Mouse (Mus musculus): ENCODE measurements at regions not wholly inside any gene's neighbourhood (a gene's known extent, or its start where the extent isn't known, plus 50 kb on each side); places are given as distances from the start of the nearest gene placed in this dataset.

- no peaks in the 10 kb centered on the region for H3K27me3 ChIP-seq (ENCODE audit: control insufficient read depth, insufficient read depth, low read length)
- no peaks in the 10 kb centered on the region for H3K36me3 ChIP-seq (ENCODE audit: control insufficient read depth, insufficient read depth)
- H3K4me3 ChIP-seq (ENCODE audit: low read length), result no peak overlapping the region
- H3K9ac ChIP-seq (ENCODE audit: low read length), result no peak overlapping the region
- no peaks in the 10 kb centered on the region for H3K9me3 ChIP-seq (replicated peaks; ENCODE audit: control insufficient read depth, low read length)
- no peak overlapping the region for H3K4me2 ChIP-seq (ENCODE audit: low read depth, low read length)
- 68% methylated on average over 6 of the region's 6 CpGs for WGBS
- ATAC-seq (replicated peaks; ENCODE audit: extremely low read depth, insufficient read depth, low FRiP score), result no peak
- H3K27ac ChIP-seq (ENCODE audit: low read length), result no peak overlapping the region
- H3K4me1 ChIP-seq (ENCODE audit: control insufficient read depth, insufficient read depth, low read length), result no peaks in the 10 kb centered on the region
Measured at GRCm38 (mm10) chr16:76603846-76604258, 230.2 kb upstream of the Nrip1 start.

GRCm38 (mm10) chr16:76603431-76603830 lies 229.8 kb upstream of the Nrip1 start:
- 53% methylated on average over 1 of the region's 1 CpGs for WGBS
- H3K9ac ChIP-seq (ENCODE audit: low read length), result no peak overlapping the region
- no peaks in the 10 kb centered on the region for H3K9me3 ChIP-seq (replicated peaks; ENCODE audit: control insufficient read depth, low read length)
- no peak overlapping the region for H3K4me2 ChIP-seq (ENCODE audit: low read depth, low read length)
- no peak overlapping the region for H3K27ac ChIP-seq (ENCODE audit: low read length)
- ATAC-seq (replicated peaks; ENCODE audit: extremely low read depth, insufficient read depth, low FRiP score), result no peak
- H3K36me3 ChIP-seq (ENCODE audit: control insufficient read depth, insufficient read depth), result no peaks in the 10 kb centered on the region
- no peaks in the 10 kb centered on the region for H3K27me3 ChIP-seq (ENCODE audit: control insufficient read depth, insufficient read depth, low read length)
- no peaks in the 10 kb centered on the region for H3K4me1 ChIP-seq (ENCODE audit: control insufficient read depth, insufficient read depth, low read length)
- no peak overlapping the region for H3K4me3 ChIP-seq (ENCODE audit: low read length)

- no peaks in the 10 kb centered on the region for H3K36me3 ChIP-seq (ENCODE audit: control insufficient read depth, insufficient read depth)
Measured at GRCm38 (mm10) chr16:76600131-76600530, 226.5 kb upstream of the Nrip1 start.

GRCm38 (mm10) chr16:76591956-76592768 lies 218.5 kb upstream of the Nrip1 start:
- no peak overlapping the region for H3K4me3 ChIP-seq (ENCODE audit: low read length)
- no peak for ATAC-seq (replicated peaks; ENCODE audit: extremely low read depth, insufficient read depth, low FRiP score)
- H3K4me1 ChIP-seq (ENCODE audit: control insufficient read depth, insufficient read depth, low read length), result no peaks in the 10 kb centered on the region; the same call in 1 of the 2 replicates
- H3K36me3 ChIP-seq (ENCODE audit: control insufficient read depth, insufficient read depth), result no peaks in the 10 kb centered on the region
- H3K4me2 ChIP-seq (ENCODE audit: low read depth, low read length), result no peak overlapping the region
- H3K9me3 ChIP-seq (replicated peaks; ENCODE audit: control insufficient read depth, low read length), result no peaks in the 10 kb centered on the region
- 55% methylated on average over 4 of the region's 4 CpGs for WGBS
- no peak overlapping the region for H3K27ac ChIP-seq (ENCODE audit: low read length)
- H3K9ac ChIP-seq (ENCODE audit: low read length), result no peak overlapping the region
- no peaks in the 10 kb centered on the region for H3K27me3 ChIP-seq (ENCODE audit: control insufficient read depth, insufficient read depth, low read length)

More at GRCm38 (mm10) chr16:76600131-76600530, 226.5 kb upstream of the Nrip1 start:
- H3K4me2 ChIP-seq (ENCODE audit: low read depth, low read length), result no peak overlapping the region; the same call in 1 of the 2 replicates
- H3K27ac ChIP-seq (ENCODE audit: low read length), result no peak overlapping the region
- H3K9me3 ChIP-seq (replicated peaks; ENCODE audit: control insufficient read depth, low read length), result no peaks in the 10 kb centered on the region
- ATAC-seq (replicated peaks; ENCODE audit: extremely low read depth, insufficient read depth, low FRiP score), result no peak
- H3K4me3 ChIP-seq (ENCODE audit: low read length), result no peak overlapping the region
- 65% methylated on average over 10 of the region's 10 CpGs for WGBS
- no peak overlapping the region for H3K9ac ChIP-seq (ENCODE audit: low read length)
- no peaks in the 10 kb centered on the region for H3K4me1 ChIP-seq (ENCODE audit: control insufficient read depth, insufficient read depth, low read length)
- H3K27me3 ChIP-seq (ENCODE audit: control insufficient read depth, insufficient read depth, low read length), result no peaks in the 10 kb centered on the region

- Histone ChIP-seq H3K27ac (ENCODE audit: low read length) (no peak overlapping the region), H3K27me3 (ENCODE audit: control insufficient read depth, insufficient read depth, low read length) (no peaks in the 10 kb centered on the region), H3K9me3 (replicated peaks; ENCODE audit: control insufficient read depth, low read length) (no peaks in the 10 kb centered on the region), H3K4me3 (ENCODE audit: low read length) (no peak overlapping the region), H3K9ac (ENCODE audit: low read length) (no peak overlapping the region), H3K4me1 (ENCODE audit: control insufficient read depth, insufficient read depth, low read length) (no peaks in the 10 kb centered on the region; the same call in 1 of the 2 replicates), H3K36me3 (ENCODE audit: control insufficient read depth, insufficient read depth) (no peaks in the 10 kb centered on the region), H3K4me2 (ENCODE audit: low read depth, low read length) (no peak overlapping the region)
- WGBS, result 56% methylated on average over 2 of the region's 2 CpGs
- no peak for ATAC-seq (replicated peaks; ENCODE audit: extremely low read depth, insufficient read depth, low FRiP score)
Measured at GRCm38 (mm10) chr16:76589791-76590190, 216.2 kb upstream of the Nrip1 start.

- H3K9me3 ChIP-seq (replicated peaks; ENCODE audit: control insufficient read depth, low read length), result no peaks in the 10 kb centered on the region
- WGBS, result 86% methylated on average over 2 of the region's 2 CpGs
Measured at GRCm38 (mm10) chr16:76577206-76577605, 203.6 kb upstream of the Nrip1 start.

GRCm38 (mm10) chr16:76575281-76575680 lies 201.7 kb upstream of the Nrip1 start:
- Histone ChIP-seq H3K27me3 (ENCODE audit: control insufficient read depth, insufficient read depth, low read length) (no peaks in the 10 kb centered on the region), H3K9me3 (replicated peaks; ENCODE audit: control insufficient read depth, low read length) (no peaks in the 10 kb centered on the region), H3K4me2 (ENCODE audit: low read depth, low read length) (no peak overlapping the region), H3K4me1 (ENCODE audit: control insufficient read depth, insufficient read depth, low read length) (no peaks in the 10 kb centered on the region), H3K9ac (ENCODE audit: low read length) (no peak overlapping the region), H3K4me3 (ENCODE audit: low read length) (no peak overlapping the region), H3K27ac (ENCODE audit: low read length) (no peak overlapping the region), H3K36me3 (ENCODE audit: control insufficient read depth, insufficient read depth) (no peaks in the 10 kb centered on the region)
- ATAC-seq (replicated peaks; ENCODE audit: extremely low read depth, insufficient read depth, low FRiP score), result no peak
- WGBS, result 55% methylated on average over 3 of the region's 3 CpGs

More at GRCm38 (mm10) chr16:76577206-76577605, 203.6 kb upstream of the Nrip1 start:
- no peaks in the 10 kb centered on the region for H3K4me1 ChIP-seq (ENCODE audit: control insufficient read depth, insufficient read depth, low read length)
- no peak overlapping the region for H3K4me3 ChIP-seq (ENCODE audit: low read length)
- no peak overlapping the region for H3K4me2 ChIP-seq (ENCODE audit: low read depth, low read length)
- H3K9ac ChIP-seq (ENCODE audit: low read length), result no peak overlapping the region
- no peaks in the 10 kb centered on the region for H3K27me3 ChIP-seq (ENCODE audit: control insufficient read depth, insufficient read depth, low read length)
- H3K36me3 ChIP-seq (ENCODE audit: control insufficient read depth, insufficient read depth), result no peaks in the 10 kb centered on the region
- no peak overlapping the region for H3K27ac ChIP-seq (ENCODE audit: low read length)
- ATAC-seq (replicated peaks; ENCODE audit: extremely low read depth, insufficient read depth, low FRiP score), result no peak

- Histone ChIP-seq H3K9me3 (replicated peaks; ENCODE audit: control insufficient read depth, low read length) (no peaks in the 10 kb centered on the region), H3K36me3 (ENCODE audit: control insufficient read depth, insufficient read depth) (no peaks in the 10 kb centered on the region), H3K4me2 (ENCODE audit: low read depth, low read length) (no peak overlapping the region), H3K4me3 (ENCODE audit: low read length) (no peak overlapping the region), H3K27ac (ENCODE audit: low read length) (no peak overlapping the region), H3K9ac (ENCODE audit: low read length) (no peak overlapping the region), H3K4me1 (ENCODE audit: control insufficient read depth, insufficient read depth, low read length) (no peaks in the 10 kb centered on the region), H3K27me3 (ENCODE audit: control insufficient read depth, insufficient read depth, low read length) (no peaks in the 10 kb centered on the region)
- 25% methylated on average over 11 of the region's 11 CpGs for WGBS
- ATAC-seq (replicated peaks; ENCODE audit: extremely low read depth, insufficient read depth, low FRiP score), result no peak
Measured at GRCm38 (mm10) chr16:76566220-76566619, 192.6 kb upstream of the Nrip1 start.

- WGBS, result 77% methylated on average over 4 of the region's 4 CpGs
Measured at GRCm38 (mm10) chr16:76554846-76555245, 181.2 kb upstream of the Nrip1 start.

More at GRCm38 (mm10) chr16:76554846-76555245, 181.2 kb upstream of the Nrip1 start:
- Histone ChIP-seq H3K36me3 (ENCODE audit: control insufficient read depth, insufficient read depth) (no peaks in the 10 kb centered on the region), H3K27me3 (ENCODE audit: control insufficient read depth, insufficient read depth, low read length) (no peaks in the 10 kb centered on the region), H3K4me1 (ENCODE audit: control insufficient read depth, insufficient read depth, low read length) (no peaks in the 10 kb centered on the region), H3K4me2 (ENCODE audit: low read depth, low read length) (no peak overlapping the region), H3K4me3 (ENCODE audit: low read length) (no peak overlapping the region), H3K9ac (ENCODE audit: low read length) (no peak overlapping the region), H3K27ac (ENCODE audit: low read length) (no peak overlapping the region), H3K9me3 (replicated peaks; ENCODE audit: control insufficient read depth, low read length) (no peaks in the 10 kb centered on the region)
- no peak for ATAC-seq (replicated peaks; ENCODE audit: extremely low read depth, insufficient read depth, low FRiP score)

All from heart, embryonic 16.5 days (tissue).